Mouse (Mus musculus) heart, embryonic 14.5 days (tissue): ENCODE measurements around the gene Wdfy4. TPM values are rescaled to one million over a fixed set of nuclear protein-coding genes. Genes with fewer than 3 reads are reported as not detected.

ENCODE experiments used
- ATAC-seq: fragments of 200-750 bp; cut with Nextera tagmentation; 2 replicates; pipeline ENCODE4 v1.8.0; 2017; ENCODE audit warnings: low read depth, moderate TSS enrichment; ENCODE audit not compliant: insufficient number of reproducible peaks, insufficient read depth, low FRiP score
- H3K27ac ChIP-seq, 2 experiments: fragments of 200-500 bp in 1 of 2; fragments of 300-500 bp in 1 of 2; sonication (generic) in 1 of 2; replicated peaks in 1 of 2; 2 replicates each; pipeline ENCODE4 v1.5.1; 2012 to 2014; ENCODE audit warnings: low read depth in 2 of 2, low read length in 2 of 2, control low read depth in 1 of 2, mild to moderate bottlenecking in 1 of 2, mixed read lengths in 1 of 2; ENCODE audit not compliant: control insufficient read depth in 1 of 2, insufficient read depth in 1 of 2
- H3K27me3 ChIP-seq: fragments of 300-500 bp; sonication (generic); 2 replicates; pipeline ENCODE4 v1.6.1; 2014; ENCODE audit warnings: mild to moderate bottlenecking, low read length, control low read depth; ENCODE audit not compliant: control insufficient read depth, insufficient read depth
- H3K36me3 ChIP-seq: fragments of 300-500 bp; sonication (generic); 2 replicates; pipeline ENCODE4 v1.6.1; 2014; ENCODE audit warnings: mild to moderate bottlenecking, control low read depth, low read length, mixed read lengths; ENCODE audit not compliant: control insufficient read depth, insufficient read depth
- H3K4me1 ChIP-seq, 2 experiments: fragments of 200-500 bp in 1 of 2; fragments of 300-500 bp in 1 of 2; sonication (generic) in 1 of 2; 2 replicates each; pipeline ENCODE4 v1.6.1; 2012 to 2014; ENCODE audit warnings: low read length in 2 of 2, control low read depth in 1 of 2, mixed read lengths in 1 of 2; ENCODE audit not compliant: control insufficient read depth in 2 of 2, insufficient read depth in 2 of 2
- H3K4me2 ChIP-seq: fragments of 300-500 bp; sonication (generic); 2 replicates; pipeline ENCODE4 v1.6.1; 2014; ENCODE audit warnings: mild to moderate bottlenecking, low read length
- H3K4me3 ChIP-seq, 2 experiments: fragments of 200-500 bp in 1 of 2; fragments of 300-500 bp in 1 of 2; sonication (generic) in 1 of 2; 2 replicates each; pipeline ENCODE4 v1.5.1; 2012 to 2014; ENCODE audit warnings: low read length in 2 of 2, mild to moderate bottlenecking in 2 of 2, control low read depth in 1 of 2, low read depth in 1 of 2, moderate library complexity in 1 of 2; ENCODE audit not compliant: control insufficient read depth in 1 of 2, insufficient read depth in 1 of 2
- H3K9ac ChIP-seq: fragments of 300-500 bp; sonication (generic); 2 replicates; pipeline ENCODE4 v1.6.1; 2014; ENCODE audit warnings: mild to moderate bottlenecking, low read length
- H3K9me3 ChIP-seq: fragments of 300-500 bp; sonication (generic); 2 replicates; pipeline ENCODE4 v1.6.1; 2016; ENCODE audit warnings: low read length, control low read depth; ENCODE audit not compliant: control insufficient read depth
- WGBS: fragments of 180-500 bp; shearing (Covaris S2); extraction: QIAGEN DNeasy Blood & Tissue Kit; methylation state at CpG from one replicate; pipeline ENCODE4 v1.1.7; 2014; 5-methylcytosine and 5-hydroxymethylcytosine counted together
- polyA plus RNA-seq: library from polyadenylated mRNA; unstranded; fragments of >200 nt; fragmentation: Nextera tagmentation; extraction: Ambion mirVana; gene quantifications from 2 replicates; pipeline ENCODE4 v1.2.1, GENCODE M21; 2014

Wdfy4 gene
- polyA plus RNA-seq, 1 experiment from 2014 or later = 0.31 TPM

GRCm38 (mm10) chr14:33099926-33100325, 85.4 kb downstream of the Wdfy4 start:
- H3K27me3 ChIP-seq = no peaks in the 10 kb centered on the region
- H3K9ac ChIP-seq = no peak overlapping the region
- no peaks in the 10 kb centered on the region; a peak in 1 of 4 replicates for H3K4me1 ChIP-seq
- no peak for ATAC-seq
- 67% methylated on average over 5 of the region's 5 CpGs for WGBS
- H3K36me3 ChIP-seq = no peaks in the 10 kb centered on the region
- H3K4me3 ChIP-seq = no peak overlapping the region
- H3K9me3 ChIP-seq = no peaks in the 10 kb centered on the region
- no peak overlapping the region for H3K27ac ChIP-seq
- no peak overlapping the region for H3K4me2 ChIP-seq

DNA sequence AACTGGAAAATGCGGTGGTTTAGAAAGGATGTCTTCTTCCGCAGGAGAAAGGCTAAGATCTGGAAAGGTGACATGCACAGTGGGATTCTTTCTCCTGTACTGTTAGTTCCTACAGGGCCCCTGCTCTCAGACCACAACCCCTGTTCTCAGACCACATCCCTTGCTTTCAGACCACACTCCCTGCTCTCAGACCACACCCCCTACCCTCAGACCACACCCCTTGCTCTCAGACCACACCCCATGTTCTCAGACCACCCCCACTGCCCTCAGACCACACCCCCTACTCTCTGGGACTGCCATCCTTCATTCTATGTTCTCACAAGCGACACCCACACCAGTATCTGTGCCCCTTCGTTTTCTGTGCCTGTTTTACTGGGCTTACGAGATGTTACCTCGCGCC, 86.2 kb downstream of the Wdfy4 start:
- 61% methylated on average over 7 of the region's 7 CpGs for WGBS
- Histone ChIP-seq H3K36me3 (no peaks in the 10 kb centered on the region), H3K9me3 (no peaks in the 10 kb centered on the region), H3K4me2 (no peak overlapping the region), H3K27me3 (no peaks in the 10 kb centered on the region), H3K9ac (no peak overlapping the region), H3K4me3 (no peak overlapping the region), H3K27ac (no peak overlapping the region), H3K4me1 (no peaks in the 10 kb centered on the region)
- no peak for ATAC-seq

GRCm38 (mm10) chr14:33096462-33096861, 88.8 kb downstream of the Wdfy4 start:
- no peaks in the 10 kb centered on the region for H3K4me1 ChIP-seq
- H3K27me3 ChIP-seq = no peaks in the 10 kb centered on the region
- H3K36me3 ChIP-seq = no peaks in the 10 kb centered on the region
- WGBS = 88% methylated on average over 5 of the region's 5 CpGs
- H3K9me3 ChIP-seq = no peaks in the 10 kb centered on the region
- no peak overlapping the region for H3K4me2 ChIP-seq
- no peak for ATAC-seq
- H3K4me3 ChIP-seq = no peak overlapping the region
- no peak overlapping the region for H3K27ac ChIP-seq
- no peak overlapping the region for H3K9ac ChIP-seq

- Histone ChIP-seq H3K36me3 (no peaks in the 10 kb centered on the region), H3K27me3 (no peaks in the 10 kb centered on the region), H3K9me3 (no peaks in the 10 kb centered on the region), H3K27ac (no peak overlapping the region), H3K4me2 (no peak overlapping the region), H3K4me1 (no peaks in the 10 kb centered on the region), H3K9ac (no peak overlapping the region), H3K4me3 (no peak overlapping the region)
- no peak for ATAC-seq
- WGBS = 80% methylated on average over 8 of the region's 8 CpGs
These were observed 102.0 kb downstream of the Wdfy4 start for GRCm38 (mm10) chr14:33083326-33083725.

DNA sequence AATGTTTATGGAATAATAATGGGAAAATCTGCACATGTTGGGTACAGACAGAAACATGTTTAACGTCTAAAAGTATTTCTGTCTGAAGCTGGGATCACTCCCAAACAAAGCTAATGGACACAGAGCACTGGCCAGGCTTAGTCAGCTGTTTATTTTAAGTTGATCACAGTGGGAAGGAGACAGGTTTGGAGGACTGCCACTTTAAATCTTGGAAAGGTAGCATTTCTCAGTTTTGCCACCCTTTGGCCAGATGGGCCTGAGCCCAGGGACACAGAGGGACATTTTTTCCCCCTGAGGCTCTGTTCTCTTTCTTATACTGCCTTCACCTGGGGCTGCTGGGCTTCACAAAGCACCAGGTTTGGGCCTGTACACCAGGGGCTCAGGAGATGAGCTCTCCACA, 103.0 kb downstream of the Wdfy4 start:
- H3K9ac ChIP-seq = no peak overlapping the region
- no peak overlapping the region for H3K4me2 ChIP-seq
- WGBS = 76% methylated on average over 1 of the region's 1 CpGs
- H3K27ac ChIP-seq = no peak overlapping the region
- no peak overlapping the region for H3K4me3 ChIP-seq
- H3K27me3 ChIP-seq = no peaks in the 10 kb centered on the region
- ATAC-seq = no peak
- H3K4me1 ChIP-seq = no peaks in the 10 kb centered on the region
- H3K36me3 ChIP-seq = no peaks in the 10 kb centered on the region
- no peaks in the 10 kb centered on the region for H3K9me3 ChIP-seq

DNA sequence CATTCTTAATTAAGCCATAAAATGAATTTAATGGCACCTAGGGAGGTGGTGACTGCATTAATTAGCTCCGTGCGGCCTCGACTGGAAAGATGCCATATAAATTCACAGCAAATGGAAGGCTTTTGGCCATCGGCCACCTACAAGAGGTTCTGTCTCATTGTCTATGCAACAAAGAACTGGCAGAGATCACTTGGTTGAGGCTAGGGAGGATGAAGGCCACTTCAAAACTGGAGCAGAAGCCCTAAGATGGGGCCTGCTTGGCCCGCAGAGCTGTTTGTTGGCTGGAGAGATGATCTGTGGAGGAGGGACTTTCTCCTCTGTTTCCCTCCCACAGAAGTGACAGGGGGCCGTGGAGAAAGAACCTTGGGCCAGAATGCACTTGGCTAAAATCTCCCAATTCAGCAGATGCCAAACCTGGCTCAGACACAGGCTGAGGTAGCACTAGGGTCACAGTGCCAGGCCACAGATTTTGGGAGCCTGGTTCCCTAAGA, 103.9 kb downstream of the Wdfy4 start:
- Histone ChIP-seq H3K4me1 (no peaks in the 10 kb centered on the region), H3K9me3 (no peaks in the 10 kb centered on the region), H3K4me2 (no peak overlapping the region), H3K4me3 (no peak overlapping the region), H3K36me3 (no peaks in the 10 kb centered on the region), H3K27ac (no peak overlapping the region), H3K27me3 (no peaks in the 10 kb centered on the region), H3K9ac (no peak overlapping the region)
- WGBS = 84% methylated on average over 6 of the region's 6 CpGs
- ATAC-seq = no peak

- Histone ChIP-seq H3K36me3 (no peaks in the 10 kb centered on the region), H3K27ac (no peak overlapping the region), H3K9ac (no peak overlapping the region), H3K4me3 (no peak overlapping the region), H3K4me1 (no peaks in the 10 kb centered on the region), H3K9me3 (no peaks in the 10 kb centered on the region), H3K27me3 (no peaks in the 10 kb centered on the region), H3K4me2 (no peak overlapping the region)
- no peak for ATAC-seq
- 87% methylated on average over 6 of the region's 6 CpGs for WGBS
These were observed 106.7 kb downstream of the Wdfy4 start for GRCm38 (mm10) chr14:33078596-33078995.

DNA sequence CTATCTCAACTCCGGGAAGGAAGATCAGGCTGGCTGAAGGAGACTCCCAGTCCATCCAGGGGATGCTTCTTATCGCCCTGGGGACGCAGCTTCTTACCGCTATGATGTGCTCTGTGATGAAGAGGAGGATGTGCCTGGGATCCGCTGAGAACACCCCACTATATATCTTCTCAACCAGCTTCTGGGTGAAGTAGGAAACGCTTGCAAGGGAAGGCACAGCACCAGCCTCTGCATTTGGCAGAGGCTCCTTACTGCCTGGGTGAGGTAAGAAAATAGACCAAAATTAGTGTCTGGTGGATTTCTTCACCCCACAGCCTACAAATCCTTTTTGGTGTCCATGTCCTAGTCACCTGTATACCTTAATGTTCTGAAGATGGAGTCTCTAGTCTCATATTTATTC, 107.2 kb downstream of the Wdfy4 start:
- ATAC-seq = no peak
- no peak overlapping the region for H3K4me3 ChIP-seq
- H3K27ac ChIP-seq = no peak overlapping the region
- H3K9ac ChIP-seq = no peak overlapping the region
- H3K9me3 ChIP-seq = no peaks in the 10 kb centered on the region
- 83% methylated on average over 6 of the region's 6 CpGs for WGBS
- H3K4me2 ChIP-seq = no peak overlapping the region
- H3K36me3 ChIP-seq = no peaks in the 10 kb centered on the region
- H3K27me3 ChIP-seq = no peaks in the 10 kb centered on the region
- H3K4me1 ChIP-seq = no peaks in the 10 kb centered on the region
